Mouse (Mus musculus) ovary, postnatal 14 days (tissue): ENCODE data around the gene Zfp553.
"Not testable (repeated sequence)": the region's sequence is repeated elsewhere in the genome, so short reads cannot be mapped to it uniquely, and the experiment has no call there.

Source experiments
- DNase-seq: peaks from one replicate; pipeline ENCODE4 v3.0.0; 2022; ENCODE audit warnings: low spot score

Zfp553 gene

GRCm38 (mm10) chr7:127233368-127233749 lies 498 bp downstream of the Zfp553 start:
- DNase-seq, result no peak

GRCm38 (mm10) chr7:127233765-127234164 lies 904 bp downstream of the Zfp553 start:
- DNase-seq, result no peak

GRCm38 (mm10) chr7:127234777-127235176 lies 1.9 kb downstream of the Zfp553 start:
- no peak for DNase-seq

GRCm38 (mm10) chr7:127243361-127243867 lies 10.6 kb downstream of the Zfp553 start:
- DNase-seq, result no peak

- peak; percentile 88 for DNase-seq
These were observed 11.2 kb downstream of the Zfp553 start, which contains the start of gene Zfp771 for GRCm38 (mm10) chr7:127243870-127244657. TSS of gene Zfp771 (plus strand) at chr7:127244274.

- DNase-seq, result no peak
These were observed 12.0 kb downstream of the Zfp553 start for GRCm38 (mm10) chr7:127244658-127245510.

GRCm38 (mm10) chr7:127250511-127250910 lies 17.6 kb downstream of the Zfp553 start:
- not testable (repeated sequence) for DNase-seq

GRCm38 (mm10) chr7:127252414-127252813 lies 19.6 kb downstream of the Zfp553 start:
- no peak for DNase-seq

- DNase-seq, result no peak
These were observed 20.5 kb downstream of the Zfp553 start for GRCm38 (mm10) chr7:127253341-127253740.

- DNase-seq, result peak; percentile 85
These were observed 21.2 kb downstream of the Zfp553 start for GRCm38 (mm10) chr7:127253821-127254769.

GRCm38 (mm10) chr7:127255008-127255407 lies 22.1 kb downstream of the Zfp553 start:
- no peak for DNase-seq

GRCm38 (mm10) chr7:127255965-127256364 lies 23.1 kb downstream of the Zfp553 start:
- no peak for DNase-seq

GRCm38 (mm10) chr7:127256518-127256917 lies 23.7 kb downstream of the Zfp553 start:
- no peak for DNase-seq

GRCm38 (mm10) chr7:127259186-127259905 lies 26.5 kb downstream of the Zfp553 start:
- no peak for DNase-seq

GRCm38 (mm10) chr7:127260309-127261111 lies 27.6 kb downstream of the Zfp553 start, which contains the start of gene Dctpp1:
TSS of gene Dctpp1 (minus strand) at chr7:127260709.
- peak; percentile 88 for DNase-seq

- no peak for DNase-seq
These were observed 29.5 kb downstream of the Zfp553 start for GRCm38 (mm10) chr7:127262218-127262961.

- DNase-seq, result no peak
These were observed 30.7 kb downstream of the Zfp553 start for GRCm38 (mm10) chr7:127263526-127263925.

- no peak for DNase-seq
These were observed 37.4 kb downstream of the Zfp553 start for GRCm38 (mm10) chr7:127270256-127270655.

- DNase-seq, result no peak
These were observed 37.8 kb downstream of the Zfp553 start for GRCm38 (mm10) chr7:127270666-127271065.
